Mouse (Mus musculus) layer of hippocampus, adult 18-20 months (tissue): ENCODE results near the gene Gtsf1l. TPM values are rescaled to one million over a fixed set of nuclear protein-coding genes. Genes with fewer than 3 reads are reported as not detected.

Source experiments
- DNase-seq, 2 experiments: peaks; one replicate each; pipeline ENCODE4 v3.0.0; 2022; ENCODE audit warnings: low spot score in 2 of 2
- microRNA-seq, 2 experiments: library from miRNA; unstranded; fragments of <30 nt; microRNA quantifications; one replicate each; pipeline ENCODE4 v1.2.0; 2021
- total RNA-seq, 2 experiments: library from RNA; stranded (reverse); gene quantifications; 2 replicates each; pipeline ENCODE4 v1.2.3; 2021

The Gtsf1l gene
- total RNA-seq, 2 experiments from 2014 or later, result not detected

DNA sequence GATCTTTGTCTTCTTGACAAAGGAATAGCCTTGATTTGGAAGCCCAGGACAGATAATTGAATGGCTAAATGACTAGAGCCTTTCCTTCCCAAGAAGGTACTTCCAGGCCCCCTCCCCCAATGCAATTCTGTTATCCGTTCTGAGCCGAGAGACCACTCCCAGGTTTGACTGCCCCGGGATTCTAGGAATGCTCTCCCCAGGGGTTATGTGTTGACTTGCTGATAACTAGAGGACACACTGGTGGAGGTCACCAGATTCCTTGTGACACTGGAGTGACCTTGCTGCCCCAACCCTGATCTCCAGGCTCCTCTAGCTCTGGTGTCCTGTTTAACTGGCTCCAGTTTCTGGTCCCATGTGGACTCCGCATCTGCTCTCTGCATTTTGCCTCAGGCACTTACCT, 35.6 kb downstream of the Gtsf1l start:
- DNase-seq, result no peak

DNA sequence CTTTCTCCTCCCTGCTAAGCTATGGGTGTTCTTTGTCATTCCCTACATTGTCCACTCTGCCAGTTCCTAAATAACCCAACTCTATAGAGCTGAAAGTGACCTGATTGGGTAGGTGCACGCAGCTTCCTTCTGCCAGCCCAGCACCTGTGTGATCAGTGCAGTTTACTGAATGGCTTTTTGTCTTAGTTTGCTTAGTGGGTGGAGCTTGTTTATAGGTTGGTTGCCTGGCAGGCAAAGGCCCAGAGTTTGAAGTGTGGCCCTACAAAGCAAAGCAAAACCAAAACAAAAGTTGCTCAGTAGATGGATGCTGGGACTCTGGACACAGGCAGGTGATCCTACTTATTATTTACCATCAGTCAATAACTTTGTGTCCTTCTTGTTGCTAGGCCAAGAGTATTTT, 36.0 kb downstream of the Gtsf1l start:
- DNase-seq, result no peak

GRCm38 (mm10) chr2:163049116-163049515, 38.5 kb downstream of the Gtsf1l start:
- no peak for DNase-seq

DNA sequence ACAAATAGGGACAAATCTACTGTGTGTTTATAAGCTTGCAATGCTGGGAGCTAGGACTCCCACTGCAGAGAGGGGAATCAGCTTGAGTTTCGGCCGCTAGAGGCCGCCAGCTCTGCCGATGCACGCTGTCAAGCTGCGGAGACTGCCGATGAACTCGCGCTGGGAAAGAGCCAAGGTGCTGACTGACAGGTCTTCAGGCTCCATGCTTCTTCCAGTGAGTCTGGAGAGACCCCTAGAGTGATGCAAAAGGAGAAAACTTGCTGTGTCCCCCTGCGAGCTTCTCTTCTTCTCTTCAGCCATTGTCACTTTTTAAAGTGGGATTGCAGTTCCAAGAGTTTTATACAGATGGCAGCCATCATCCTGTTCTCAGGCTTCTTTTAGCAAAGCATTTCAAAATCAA, 39.5 kb downstream of the Gtsf1l start:
- DNase-seq, result peak; percentile 53 to 83

DNA sequence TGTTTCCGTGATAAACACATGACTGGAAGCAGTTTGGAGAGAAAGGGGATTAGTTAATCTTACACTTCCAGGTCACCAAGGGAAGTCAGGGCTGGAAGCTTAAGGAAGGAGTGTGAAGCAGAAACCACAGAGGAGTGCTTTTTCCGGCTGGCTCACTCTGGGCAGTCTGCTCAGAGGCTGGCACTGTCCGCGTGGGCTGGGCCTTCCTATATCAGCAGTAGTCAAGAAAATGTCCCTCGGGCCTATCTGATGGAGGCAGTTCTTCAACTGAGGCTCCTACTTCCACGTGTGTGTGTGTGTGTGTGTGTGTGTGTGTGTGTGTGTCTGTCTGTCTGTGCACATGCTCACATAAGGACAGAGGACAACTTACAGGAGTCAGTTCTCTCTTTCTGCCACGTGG, 47.7 kb downstream of the Gtsf1l start:
- no peak for DNase-seq

Small RNA genes lying within 50 kb of the gene (microRNA-seq; reads per million reads assigned to microRNA genes)
- gene Gm22174 (0 reads per million in 2 experiments), gene Mir7003 (0 reads per million in 2 experiments)

Other genes with a start within 250 kb of the Gtsf1l start
- 100 to 1,000 TPM in 1 of 2 experiments, 10 to 100 TPM in 1; 95.9 to 102 TPM for gene Srsf6, start 156.3 kb downstream of the Gtsf1l start, total RNA-seq
- gene L3mbtl1, start 144.4 kb downstream of the Gtsf1l start, total RNA-seq, result 1 to 10 TPM; 7.4 to 9.3 TPM
- gene Sgk2, start 100.5 kb downstream of the Gtsf1l start, total RNA-seq, result under 1 TPM; 0.71 to 0.79 TPM
- 10 to 100 TPM; 31.1 to 31.8 TPM for gene Ift52, start 70.5 kb downstream of the Gtsf1l start, total RNA-seq
- under 1 TPM; 0.57 to 0.79 TPM for gene Mybl2, start 33.2 kb downstream of the Gtsf1l start, total RNA-seq
- 10 to 100 TPM; 27.3 to 27.8 TPM for gene Tox2, start 115.3 kb upstream of the Gtsf1l start, total RNA-seq